8 mouse cellular contexts compared by ENCODE assay signal in genomic region chr10:93161511-93162275, GRCm38 (mm10). TPM values are rescaled to one million over a fixed set of nuclear protein-coding genes. Genes with fewer than 3 reads are reported as not detected.
DNase-seq lines count a peak whose midpoint lies in the region; ATAC-seq and TF ChIP-seq lines count a peak whose summit lies in the region.

No protein-coding gene starts in this region.

- 1% methylated on average over 33 of the region's 33 CpGs for WGBS in liver, embryonic 11.5 days

- H3ac ChIP-seq in C2C12 (ENCODE audit: control insufficient read depth, insufficient read length, low read depth), result peak overlapping the region; percentile 99

- peak overlapping the region; percentile 91 for H3K4me3 ChIP-seq in C2C12 (ENCODE audit: insufficient read depth, poor library complexity, severe bottlenecking)
- H3K4me3 ChIP-seq in liver, embryonic 11.5 days (ENCODE audit: low read depth, low read length), result peak overlapping the region; percentile 99

- H3K27me3 ChIP-seq in C2C12 (ENCODE audit: control insufficient read depth, insufficient read depth, insufficient read length), result no peaks in the 10 kb centered on the region
- H3K27me3 ChIP-seq in liver, embryonic 11.5 days (replicated peaks; ENCODE audit: control insufficient read depth, insufficient read depth, low read length), result no peaks in the 10 kb centered on the region

- no peaks in the 10 kb centered on the region for H3K9me3 ChIP-seq in liver, embryonic 11.5 days (ENCODE audit: control insufficient read depth, low read length)

- TF ChIP-seq CTCF in C2C12 (IDR thresholded peaks at IDR 0.05; ENCODE audit: control insufficient read depth, insufficient read depth, insufficient read length), result no peak

- peaks cover 39% of the 10 kb centered on the region for H3K4me1 ChIP-seq in liver, embryonic 11.5 days (replicated peaks; ENCODE audit: control insufficient read depth, insufficient read depth, low read length)

- H3K36me3 ChIP-seq in C2C12 (ENCODE audit: control insufficient read depth, insufficient read depth), result no peaks in the 10 kb centered on the region
- no peaks in the 10 kb centered on the region for H3K36me3 ChIP-seq in liver, embryonic 11.5 days (ENCODE audit: control insufficient read depth, insufficient read depth, low read length)

- H3K27ac ChIP-seq in liver, embryonic 11.5 days (ENCODE audit: low read depth, low read length), result peak overlapping the region; percentile 95

- peak overlapping the region; percentile 87 for H3K4me2 ChIP-seq in liver, embryonic 11.5 days

- peak; percentile 60 for DNase-seq in NIH3T3 (ENCODE audit: low read depth)
- DNase-seq in embryo, embryonic 10.5 days (ENCODE audit: low spot score), result peak; percentile 74
- peak; percentile 64 for DNase-seq in kidney, adult 18-20 months
- DNase-seq in liver, embryonic 11.5 days (ENCODE audit: low spot score), result peak; percentile 72
- DNase-seq in urinary bladder, postnatal 4 days (ENCODE audit: low spot score in 2 of 2), result peak; percentile 45 to 68

- H3K9ac ChIP-seq in liver, embryonic 11.5 days (ENCODE audit: low read depth, low read length), result peak overlapping the region; percentile 99

- peak; percentile 30 for ATAC-seq in granulocyte monocyte progenitor cell, adult 5-6 weeks (replicated peaks; ENCODE audit: poor library complexity, severe bottlenecking)
- ATAC-seq in liver, embryonic 11.5 days (replicated peaks; ENCODE audit: low FRiP score), result peak; percentile 50
- peak; percentile 16; the same call in 1 of the 2 replicates for ATAC-seq in monocyte, adult 5-6 weeks (replicated peaks; ENCODE audit: insufficient number of reproducible peaks, low FRiP score, low TSS enrichment, poor library complexity, severe bottlenecking)

- peaks cover 59% of the 10 kb centered on the region for H3K79me2 ChIP-seq in C2C12 (ENCODE audit: control insufficient read depth, insufficient read depth)

- peaks cover 55% of the 10 kb centered on the region for H3K79me3 ChIP-seq in C2C12 (ENCODE audit: low read depth)

TF ChIP-seq in C2C12, 6 proteins besides CTCF, POLR2A, EP300 and RAD21:
- TF ChIP-seq MAX (IDR thresholded peaks at IDR 0.05) (no peak), FOSL1 (IDR thresholded peaks at IDR 0.05; ENCODE audit: insufficient read depth, low read length, poor library complexity, severe bottlenecking) (no peak), MYOG (IDR thresholded peaks at IDR 0.05; ENCODE audit: control insufficient read depth, extremely low read depth, insufficient read length) (no peak), USF1 (IDR thresholded peaks at IDR 0.05; ENCODE audit: low read depth) (peak; percentile 74), CEBPB (IDR thresholded peaks at IDR 0.05; ENCODE audit: low read depth) (no peak), MYOD1 (IDR thresholded peaks at IDR 0.05; ENCODE audit: control insufficient read depth, insufficient read length, low read depth) (no peak)

RNA-seq across cellular contexts. Expression of gene Cdk17, which starts 1.0 kb away (rescaled TPM):
- polyA plus RNA-seq in C2C12 (2012; fragmentation: generic; extraction: Trizol), result 7.4 TPM
- total RNA-seq in granulocyte monocyte progenitor cell, adult 5-6 weeks (2014; fragmentation: Nextera tagmentation), result 28.1 and 41.6 TPM in 2 replicates
- 36.3 and 40.0 TPM in 2 replicates for total RNA-seq in granulocyte monocyte progenitor cell, adult 5-6 weeks (2017)
- 23.1 and 23.7 TPM in 2 replicates for polyA plus RNA-seq in liver, embryonic 11.5 days (2014; fragmentation: Nextera tagmentation; extraction: Ambion mirVana)
- 89.7 to 130 TPM (median 103 TPM) in 3 replicates for total RNA-seq in monocyte, adult 5-6 weeks (2017)

Comparison
In these comparisons a context has a peak if more than half of its experiments do, and no peak if none do; other contexts are left out.
1. Peak in every context shown above with its lines: DNase-seq, ATAC-seq, H3K4me3 ChIP-seq and H3K27ac ChIP-seq.